Comparison of ENCODE assay signal across 8 mouse cellular contexts in the genomic region with DNA sequence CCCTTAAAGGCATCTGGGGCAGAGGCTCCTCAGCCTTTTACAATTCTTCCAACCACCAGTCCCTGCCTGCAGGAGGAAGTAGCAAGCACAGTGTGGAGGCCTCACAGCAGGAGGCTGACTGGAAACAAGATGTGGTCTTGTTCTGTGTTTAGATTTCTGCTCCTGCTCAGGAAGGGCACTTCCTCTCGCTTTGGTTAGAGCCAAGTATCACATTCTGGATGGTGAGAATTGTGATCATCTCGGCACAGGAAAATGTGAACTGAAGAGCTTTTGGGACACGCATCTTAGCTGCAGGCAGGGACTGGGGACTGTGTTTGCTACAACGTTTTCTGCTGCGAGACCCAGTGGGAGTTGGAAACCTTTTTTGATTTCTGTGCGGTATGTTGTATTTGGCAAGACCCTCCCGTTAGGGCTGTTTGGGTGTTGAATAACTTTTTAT.
DNase-seq lines count a peak whose midpoint lies in the region; ATAC-seq lines count a peak whose summit lies in the region.

No protein-coding gene starts in this region.

- H3K27ac ChIP-seq in neural tube, embryonic 15.5 days (replicated peaks): no peak overlapping the region; the same call in 1 of the 2 replicates
- peak overlapping the region; percentile 55 for H3K27ac ChIP-seq in heart, embryonic 16.5 days (ENCODE audit: low read length)

- H3K4me1 ChIP-seq in neural tube, embryonic 15.5 days: no peaks in the 10 kb centered on the region
- peaks cover 4% of the 10 kb centered on the region; the same call in 1 of the 2 replicates for H3K4me1 ChIP-seq in heart, embryonic 16.5 days (ENCODE audit: control insufficient read depth, insufficient read depth, low read length)

- peak; percentile 10 for DNase-seq in CD4-positive, CD25-positive, alpha-beta regulatory T cell, adult 2 months (ENCODE audit: low read depth, low spot score)
- peak; percentile 39 for DNase-seq in neural tube, embryonic 10.5 days (ENCODE audit: extremely low spot score, low spot score)
- DNase-seq in lung, postnatal 10 days: peak; percentile 60
- no peak for DNase-seq in ovary, postnatal 14 days (ENCODE audit: low spot score)
- DNase-seq in retina, embryonic 14.5 days (ENCODE audit: low spot score): no peak

- no peaks in the 10 kb centered on the region for H3K36me3 ChIP-seq in neural tube, embryonic 15.5 days
- no peaks in the 10 kb centered on the region for H3K36me3 ChIP-seq in heart, embryonic 16.5 days (ENCODE audit: control insufficient read depth, insufficient read depth)

- H3K9me3 ChIP-seq in neural tube, embryonic 15.5 days (replicated peaks): no peaks in the 10 kb centered on the region
- no peaks in the 10 kb centered on the region for H3K9me3 ChIP-seq in heart, embryonic 16.5 days (replicated peaks; ENCODE audit: control insufficient read depth, low read length)

- ATAC-seq in CD4-positive, CD25-positive, alpha-beta regulatory T cell, adult 4 months: no peak
- no peak for ATAC-seq in neural tube, embryonic 15.5 days (ENCODE audit: low FRiP score)
- peak; percentile 58 for ATAC-seq in heart, embryonic 16.5 days (replicated peaks; ENCODE audit: extremely low read depth, insufficient read depth, low FRiP score)

- no peak overlapping the region for H3K4me2 ChIP-seq in neural tube, embryonic 15.5 days
- no peak overlapping the region; the same call in 1 of the 2 replicates for H3K4me2 ChIP-seq in heart, embryonic 16.5 days (ENCODE audit: low read depth, low read length)

- no peaks in the 10 kb centered on the region for H3K27me3 ChIP-seq in neural tube, embryonic 15.5 days (replicated peaks)
- no peaks in the 10 kb centered on the region for H3K27me3 ChIP-seq in heart, embryonic 16.5 days (ENCODE audit: control insufficient read depth, insufficient read depth, low read length)

- H3K9ac ChIP-seq in neural tube, embryonic 15.5 days (replicated peaks): no peak overlapping the region
- no peak overlapping the region for H3K9ac ChIP-seq in heart, embryonic 16.5 days (ENCODE audit: low read length)

- 22% methylated on average over 7 of the region's 7 CpGs for WGBS in neural tube, embryonic 15.5 days
- whole genome bisulfite sequencing in heart, embryonic 16.5 days: 37% methylated on average over 7 of the region's 7 CpGs

- no peak overlapping the region for H3K4me3 ChIP-seq in neural tube, embryonic 15.5 days (replicated peaks)
- H3K4me3 ChIP-seq in heart, embryonic 16.5 days (ENCODE audit: low read length): no peak overlapping the region

Comparison
In these comparisons a context has a peak if more than half of its experiments do, and no peak if none do; other contexts are left out.
1. DNase-seq: peak in CD4-positive, CD25-positive, alpha-beta regulatory T cell, adult 2 months (single experiment), neural tube, embryonic 10.5 days (single experiment) and lung, postnatal 10 days (single experiment); none in ovary, postnatal 14 days (single experiment) and retina, embryonic 14.5 days (single experiment).